Mouse (Mus musculus) MEL (cell line): ENCODE results near the gene Dhdh. TPM values are rescaled to one million over a fixed set of nuclear protein-coding genes. Genes with fewer than 3 reads are reported as not detected.
A peak's percentile ranks its signal among the peaks of the same experiment; 100 is the strongest.
"Not testable (repeated sequence)": the region's sequence is repeated elsewhere in the genome, so short reads cannot be mapped to it uniquely, and the experiment has no call there.

Experiments used
- DNase-seq: peaks from one replicate; pipeline ENCODE4 v3.0.0; 2011; ENCODE audit warnings: low read depth, low spot score
- H3K27ac ChIP-seq: 2 replicates; pipeline ENCODE4 v1.5.1; 2012; ENCODE audit warnings: low read depth, mild to moderate bottlenecking, control low read depth, low read length, moderate library complexity; ENCODE audit not compliant: control insufficient read depth
- H3K27me3 ChIP-seq, 2 experiments: fragments of 150-350 bp in 1 of 2; sonication (generic) in 1 of 2; 2 replicates each; pipeline ENCODE4 v1.6.1; 2012; ENCODE audit warnings: low read length in 2 of 2, mild to moderate bottlenecking in 2 of 2, improper control_type of control experiment in 1 of 2, moderate library complexity in 1 of 2; ENCODE audit not compliant: insufficient read depth in 2 of 2, control insufficient read depth in 1 of 2
- H3K36me3 ChIP-seq, 2 experiments: 2 replicates each; pipeline ENCODE4 v1.6.1; 2012 to 2014; ENCODE audit warnings: low read length in 2 of 2, improper control_type of control experiment in 1 of 2, inconsistent platforms in 1 of 2, mild to moderate bottlenecking in 1 of 2; ENCODE audit not compliant: insufficient read depth in 2 of 2, control insufficient read depth in 1 of 2
- H3K4me1 ChIP-seq, 2 experiments: fragments of 150-350 bp in 1 of 2; sonication (generic) in 1 of 2; 2 replicates each; pipeline ENCODE4 v1.6.1; 2012; ENCODE audit warnings: low read length in 2 of 2, improper control_type of control experiment in 1 of 2, mild to moderate bottlenecking in 1 of 2; ENCODE audit not compliant: insufficient read depth in 2 of 2, control insufficient read depth in 1 of 2
- H3K4me3 ChIP-seq, 2 experiments: fragments of 150-350 bp in 1 of 2; sonication (generic) in 1 of 2; 2 replicates each; pipeline ENCODE4 v1.5.1; 2012; ENCODE audit warnings: low read depth in 2 of 2, low read length in 2 of 2, mild to moderate bottlenecking in 2 of 2, moderate library complexity in 2 of 2, control low read depth in 1 of 2, improper control_type of control experiment in 1 of 2; ENCODE audit not compliant: control insufficient read depth in 1 of 2, insufficient read depth in 1 of 2
- H3K79me2 ChIP-seq: 2 replicates; pipeline ENCODE4 v1.6.1; 2012; ENCODE audit warnings: mild to moderate bottlenecking, low read length, moderate library complexity; ENCODE audit not compliant: control insufficient read depth, poor library complexity, insufficient read depth
- H3K9ac ChIP-seq: 2 replicates; pipeline ENCODE4 v1.6.1; 2012; ENCODE audit warnings: low read depth, mild to moderate bottlenecking, control low read depth, low read length, moderate library complexity; ENCODE audit not compliant: control insufficient read depth, poor library complexity, severe bottlenecking
- H3K9me3 ChIP-seq: fragments of 150-350 bp; sonication (generic); replicated peaks from 2 replicates; pipeline ENCODE4 v1.6.1; 2012; ENCODE audit warnings: mild to moderate bottlenecking, low read length, improper control_type of control experiment, moderate library complexity; ENCODE audit not compliant: insufficient read depth
- CHD1 ChIP-seq: IDR thresholded peaks from 2 replicates; pipeline ENCODE4 v1.6.1; 2012; ENCODE audit warnings: low read depth, mild to moderate bottlenecking, inconsistent platforms, low read length, improper control_type of control experiment
- CTCF ChIP-seq, 3 experiments: IDR thresholded peaks in 2 of 3; conservative IDR thresholded peaks in 1 of 3; 2 replicates each; pipeline ENCODE4 v1.5.1; 2011 to 2012; ENCODE audit warnings: low read length in 3 of 3, low read depth in 2 of 3, mild to moderate bottlenecking in 2 of 3, improper control_type of control experiment in 1 of 3, inconsistent platforms in 1 of 3, mixed read lengths in 1 of 3, moderate library complexity in 1 of 3; ENCODE audit not compliant: control insufficient read depth in 1 of 3, insufficient read depth in 1 of 3, poor library complexity in 1 of 3, severe bottlenecking in 1 of 3
- GATA1 ChIP-seq: IDR thresholded peaks from 2 replicates; pipeline ENCODE4 v1.6.1; 2011; ENCODE audit warnings: low read depth, low read length, improper control_type of control experiment
- MAX ChIP-seq: IDR thresholded peaks from 2 replicates; pipeline ENCODE4 v1.6.1; 2011; ENCODE audit warnings: low read length, improper control_type of control experiment
- MEF2A ChIP-seq: IDR thresholded peaks from 2 replicates; pipeline ENCODE4 v1.6.1; 2014; ENCODE audit warnings: low read depth, mild to moderate bottlenecking, inconsistent platforms, low read length, improper control_type of control experiment; ENCODE audit not compliant: poor library complexity, insufficient replicate concordance, severe bottlenecking; ENCODE audit errors: extremely low read depth
- MYC ChIP-seq: IDR thresholded peaks from 2 replicates; pipeline ENCODE4 v1.6.1; 2011; ENCODE audit warnings: low read depth, mild to moderate bottlenecking, low read length, improper control_type of control experiment, moderate library complexity
- NELFE ChIP-seq: IDR thresholded peaks from 2 replicates; pipeline ENCODE4 v1.6.1; 2011; ENCODE audit warnings: low read depth, low read length, improper control_type of control experiment
- POLR2A ChIP-seq, 2 experiments: IDR thresholded peaks; 2 replicates each; pipeline ENCODE4 v1.6.1; 2011 to 2012; ENCODE audit warnings: low read length in 2 of 2, mild to moderate bottlenecking in 2 of 2, control low read depth in 1 of 2, improper control_type of control experiment in 1 of 2, low read depth in 1 of 2, moderate library complexity in 1 of 2; ENCODE audit not compliant: control insufficient read depth in 1 of 2, insufficient read depth in 1 of 2, poor library complexity in 1 of 2
- RCOR1 ChIP-seq: IDR thresholded peaks from 2 replicates; pipeline ENCODE4 v1.6.1; 2012; ENCODE audit warnings: low read depth, mild to moderate bottlenecking, inconsistent platforms, low read length, improper control_type of control experiment
- SMC3 ChIP-seq: IDR thresholded peaks from 2 replicates; pipeline ENCODE4 v1.6.1; 2011; ENCODE audit warnings: low read depth, low read length, improper control_type of control experiment
- TCF12 ChIP-seq: IDR thresholded peaks from 2 replicates; pipeline ENCODE4 v1.6.1; 2014; ENCODE audit warnings: low read depth, mild to moderate bottlenecking, inconsistent platforms, low read length, improper control_type of control experiment, moderate library complexity
- UBTF ChIP-seq: IDR thresholded peaks from 2 replicates; pipeline ENCODE4 v1.6.1; 2012; ENCODE audit warnings: low read depth, mild to moderate bottlenecking, inconsistent platforms, low read length, improper control_type of control experiment, moderate library complexity, borderline replicate concordance; ENCODE audit not compliant: insufficient read depth
- USF1 ChIP-seq: IDR thresholded peaks from 2 replicates; pipeline ENCODE4 v1.6.1; 2014; ENCODE audit warnings: low read depth, mild to moderate bottlenecking, inconsistent platforms, low read length, improper control_type of control experiment, moderate library complexity
- ZC3H11A ChIP-seq: IDR thresholded peaks from 2 replicates; pipeline ENCODE4 v1.6.1; 2012; ENCODE audit warnings: low read depth, mild to moderate bottlenecking, inconsistent platforms, low read length, improper control_type of control experiment
- polyA plus RNA-seq, 2 experiments: library from polyadenylated mRNA; stranded (reverse) in 1 of 2; unstranded in 1 of 2; fragments of >175 nt in 1 of 2; fragments of >200 nt in 1 of 2; gene quantifications; 2 replicates each; pipeline versions ENCODE4 v1.2.1 to v1.2.4; 2012; ENCODE audit warnings: low replicate concordance in 2 of 2, low read depth in 1 of 2; ENCODE audit not compliant: insufficient read length in 2 of 2, insufficient read depth in 1 of 2, missing spikeins in 1 of 2
- total RNA-seq: library from RNA; depleted of rRNA; stranded (reverse); fragments of 300-350 nt; gene quantifications from 2 replicates; pipeline ENCODE4 v1.2.3, GENCODE M21; 2012

The Dhdh gene
- total and polyA plus RNA-seq, 3 experiments: 0.08 to 1.6 TPM; not detected in 1

DNA sequence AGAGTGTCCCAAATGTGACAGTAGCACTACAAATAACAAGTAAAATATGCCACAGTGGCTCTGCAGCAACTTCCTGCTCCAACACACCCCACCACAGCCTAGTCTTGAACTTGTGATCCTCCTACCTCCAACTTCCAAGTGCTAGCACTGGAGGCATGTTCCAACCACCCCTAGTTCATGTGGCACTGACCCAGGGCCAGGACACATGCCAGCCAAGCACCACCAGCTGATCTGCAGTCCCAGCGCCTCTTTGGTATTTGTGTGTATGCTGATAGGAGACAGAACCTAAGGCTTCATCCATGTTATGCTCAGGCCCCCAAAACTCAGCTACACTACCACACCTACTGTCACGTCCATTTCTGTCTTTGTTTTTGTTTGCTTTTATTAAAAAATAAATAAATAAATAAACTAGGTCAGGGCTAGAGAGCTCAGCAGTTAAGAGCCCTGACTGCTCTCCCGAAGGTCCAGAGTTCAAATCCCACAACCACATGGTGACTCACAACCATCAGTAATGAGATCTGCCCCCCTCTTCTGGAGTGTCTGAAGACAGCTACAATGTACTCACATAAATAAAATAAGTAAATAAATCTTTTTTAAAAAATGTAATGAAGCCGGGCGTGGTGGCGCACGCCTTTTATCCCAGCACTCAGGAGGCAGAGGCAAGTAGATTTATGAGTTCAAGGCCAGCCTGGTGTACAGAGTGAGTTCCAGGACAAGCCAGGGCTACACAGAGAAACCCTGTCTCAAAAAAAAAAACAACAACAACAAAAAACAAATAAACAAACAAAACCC is 24.4 kb downstream of the Dhdh start:
- Histone ChIP-seq H3K36me3 (peaks cover 2 to 20% of the 10 kb centered on the region in 2 experiments; a peak in 3 of 4 replicates), H3K9ac (no peak overlapping the region), H3K4me3 (no peak overlapping the region)

GRCm38 (mm10) chr7:45462868-45463267 is 25.7 kb downstream of the Dhdh start:
- not testable (repeated sequence) for DNase-seq, H3K4me3 ChIP-seq, H3K9ac ChIP-seq, H3K27ac ChIP-seq, H3K27me3 ChIP-seq, H3K9me3 ChIP-seq
- Histone ChIP-seq H3K36me3 (peaks cover 7 to 20% of the 10 kb centered on the region in 2 experiments), H3K4me1 (peaks cover 8 to 27% of the 10 kb centered on the region in 2 experiments), H3K79me2 (peaks cover 37% of the 10 kb centered on the region)
- peak; percentile 6 to 20 (median 9); a peak in 1 of 6 replicates for TF ChIP-seq CTCF (IDR thresholded peaks at IDR 0.05 in 2 of 3, conservative IDR thresholded peaks at IDR 0.05 in 1 of 3; ENCODE audit: control insufficient read depth in 1 of 3, insufficient read depth in 1 of 3, low read depth in 2 of 3, low read length in 3 of 3, poor library complexity in 1 of 3, severe bottlenecking in 1 of 3)

More for the DNA sequence above, 24.4 kb downstream of the Dhdh start:
- Histone ChIP-seq H3K27me3 (no peaks in the 10 kb centered on the region), H3K4me1 (peaks cover 8 to 27% of the 10 kb centered on the region in 2 experiments), H3K79me2 (peaks cover 25% of the 10 kb centered on the region), H3K27ac (no peak overlapping the region), H3K9me3 (no peaks in the 10 kb centered on the region)
- TF ChIP-seq ZC3H11A (no peak), GATA1 (no peak), UBTF (no peak), MAX (no peak), CTCF (IDR thresholded peaks at IDR 0.05 in 2 of 3, conservative IDR thresholded peaks at IDR 0.05 in 1 of 3; ENCODE audit: control insufficient read depth in 1 of 3, insufficient read depth in 1 of 3, low read depth in 2 of 3, low read length in 3 of 3, poor library complexity in 1 of 3, severe bottlenecking in 1 of 3) (no peak), TCF12 (no peak), SMC3 (no peak), POLR2A (IDR thresholded peaks at IDR 0.05; ENCODE audit: control insufficient read depth in 1 of 2, insufficient read depth in 1 of 2, low read depth in 1 of 2, low read length in 2 of 2, poor library complexity in 1 of 2) (no peak), RCOR1 (no peak)
- DNase-seq: no peak

DNA sequence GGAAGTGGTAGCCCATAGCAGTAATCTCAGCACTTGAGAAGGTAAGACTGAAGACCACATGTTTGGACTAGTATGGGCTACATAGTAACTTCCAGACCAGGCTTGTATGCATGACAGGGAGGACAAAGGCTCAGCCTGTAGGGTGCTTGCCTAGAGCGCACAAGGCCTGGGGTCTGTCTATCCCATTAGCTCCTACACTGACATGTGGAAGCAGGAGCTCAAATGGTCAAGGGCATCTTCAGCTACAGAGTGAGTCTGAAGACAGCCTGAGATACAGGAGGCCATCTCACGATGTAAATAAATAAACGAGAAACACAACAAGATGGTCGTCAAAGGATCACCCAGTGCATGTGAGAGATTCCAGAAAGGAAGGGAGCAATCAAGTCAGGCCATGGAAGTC is 26.3 kb downstream of the Dhdh start:
- Histone ChIP-seq H3K27ac (no peak overlapping the region), H3K9me3 (no peaks in the 10 kb centered on the region), H3K4me3 (no peak overlapping the region), H3K4me1 (peaks cover 8 to 28% of the 10 kb centered on the region in 2 experiments), H3K9ac (no peak overlapping the region), H3K36me3 (peaks cover 7 to 25% of the 10 kb centered on the region in 2 experiments), H3K79me2 (peaks cover 41% of the 10 kb centered on the region), H3K27me3 (no peaks in the 10 kb centered on the region)
- TF ChIP-seq NELFE: no peak
- no peak for TF ChIP-seq GATA1
- TF ChIP-seq MYC: no peak
- TF ChIP-seq USF1: no peak
- TF ChIP-seq CHD1: no peak
- no peak for TF ChIP-seq MEF2A
- DNase-seq: no peak
